Mouse (Mus musculus) thymus, adult 2 months (tissue): Measurements from ENCODE around the gene Stxbp3. TPM values are rescaled to one million over a fixed set of nuclear protein-coding genes. Genes with fewer than 3 reads are reported as not detected.

ENCODE experiments used
- DNase-seq: peaks from one replicate; pipeline ENCODE4 v3.0.0; 2021
- H3K27ac ChIP-seq: fragments of 200-500 bp; 2 replicates; pipeline ENCODE4 v1.5.1; 2012; ENCODE audit warnings: low read length, control low read depth; ENCODE audit not compliant: control insufficient read depth, insufficient read depth
- H3K27me3 ChIP-seq: fragments of 200-500 bp; 2 replicates; pipeline ENCODE4 v1.6.1; 2012; ENCODE audit warnings: mild to moderate bottlenecking, low read length, moderate library complexity, mixed read lengths; ENCODE audit not compliant: control insufficient read depth, insufficient read depth
- H3K36me3 ChIP-seq: fragments of 200-500 bp; 2 replicates; pipeline ENCODE4 v1.6.1; 2012; ENCODE audit warnings: mild to moderate bottlenecking, low read length, moderate library complexity; ENCODE audit not compliant: control insufficient read depth, insufficient read depth
- H3K4me1 ChIP-seq: fragments of 200-500 bp; replicated peaks from 2 replicates; pipeline ENCODE4 v1.6.1; 2012; ENCODE audit warnings: low read length; ENCODE audit not compliant: control insufficient read depth, insufficient read depth
- H3K4me3 ChIP-seq: fragments of 200-500 bp; 2 replicates; pipeline ENCODE4 v1.5.1; 2012; ENCODE audit warnings: mild to moderate bottlenecking, low read length, control low read depth, moderate library complexity; ENCODE audit not compliant: control insufficient read depth, insufficient read depth
- CTCF ChIP-seq: fragments of 200-500 bp; IDR thresholded peaks from 2 replicates; pipeline ENCODE4 v1.5.1; 2012; ENCODE audit warnings: mild to moderate bottlenecking, control low read depth, low read length, moderate library complexity, borderline replicate concordance; ENCODE audit not compliant: control insufficient read depth, poor library complexity, insufficient read depth; ENCODE audit errors: extremely low read depth
- POLR2A ChIP-seq: fragments of 200-500 bp; IDR thresholded peaks from 2 replicates; pipeline ENCODE4 v1.6.1; 2012; ENCODE audit warnings: mild to moderate bottlenecking, low read length, control low read depth, moderate library complexity; ENCODE audit not compliant: control insufficient read depth, poor library complexity, insufficient read depth; ENCODE audit errors: extremely low read depth
- WGBS: fragments of 180-500 bp; shearing (Covaris S2); methylation state at CpG from one replicate; pipeline ENCODE4 v1.1.7; 2018; 5-methylcytosine and 5-hydroxymethylcytosine counted together
- polyA plus RNA-seq: library from polyadenylated mRNA; depleted of rRNA; stranded (reverse); fragments of >200 nt; gene quantifications from 2 replicates; pipeline ENCODE4 v1.2.3, GENCODE M21; 2012; rRNA removed

Gene Stxbp3
- polyA plus RNA-seq, 1 experiment, result 13.2 TPM

GRCm38 (mm10) chr3:108754541-108754940 is 85.8 kb downstream of the Stxbp3 start:
- no peak for TF ChIP-seq POLR2A
- TF ChIP-seq CTCF, result no peak
- H3K4me3 ChIP-seq, result no peak overlapping the region
- 88% methylated on average over 1 of the region's 1 CpGs for WGBS
- no peak overlapping the region for H3K27ac ChIP-seq
- H3K27me3 ChIP-seq, result no peaks in the 10 kb centered on the region
- no peaks in the 10 kb centered on the region for H3K4me1 ChIP-seq
- no peak for DNase-seq
- H3K36me3 ChIP-seq, result no peaks in the 10 kb centered on the region

GRCm38 (mm10) chr3:108751691-108752090 is 88.6 kb downstream of the Stxbp3 start:
- WGBS, result 80% methylated on average over 6 of the region's 6 CpGs
- no peak for DNase-seq
- H3K27ac ChIP-seq, result no peak overlapping the region
- no peaks in the 10 kb centered on the region for H3K27me3 ChIP-seq
- H3K4me3 ChIP-seq, result no peak overlapping the region
- H3K36me3 ChIP-seq, result no peaks in the 10 kb centered on the region
- TF ChIP-seq CTCF, result no peak
- TF ChIP-seq POLR2A, result no peak
- no peaks in the 10 kb centered on the region for H3K4me1 ChIP-seq

- no peaks in the 10 kb centered on the region for H3K27me3 ChIP-seq
- TF ChIP-seq CTCF (no peak), POLR2A (no peak)
- no peak overlapping the region for H3K27ac ChIP-seq
- H3K4me3 ChIP-seq, result no peak overlapping the region
- H3K4me1 ChIP-seq, result no peaks in the 10 kb centered on the region
- WGBS, result 85% methylated on average over 6 of the region's 6 CpGs
- H3K36me3 ChIP-seq, result no peaks in the 10 kb centered on the region
- no peak for DNase-seq
These were observed 89.3 kb downstream of the Stxbp3 start for GRCm38 (mm10) chr3:108751061-108751460.

GRCm38 (mm10) chr3:108744060-108744459 is 96.3 kb downstream of the Stxbp3 start:
- WGBS, result 91% methylated on average over 4 of the region's 4 CpGs
- H3K4me1 ChIP-seq, result no peaks in the 10 kb centered on the region

More at GRCm38 (mm10) chr3:108744060-108744459, 96.3 kb downstream of the Stxbp3 start:
- TF ChIP-seq POLR2A (no peak), CTCF (no peak)
- Histone ChIP-seq H3K4me3 (no peak overlapping the region), H3K27me3 (no peaks in the 10 kb centered on the region), H3K27ac (no peak overlapping the region), H3K36me3 (no peaks in the 10 kb centered on the region)
- no peak for DNase-seq

Other genes with a start within 250 kb of the Stxbp3 start
- 7.8 and 8.3 TPM in 2 replicates for gene Wdr47, start 249.2 kb downstream of the Stxbp3 start, polyA plus RNA-seq
- gene Clcc1, start 186.6 kb downstream of the Stxbp3 start, polyA plus RNA-seq, result 47.5 and 51.0 TPM in 2 replicates
- 6.2 and 7.8 TPM in 2 replicates for gene Gpsm2, start 118.2 kb downstream of the Stxbp3 start, polyA plus RNA-seq
- gene Aknad1, start 100.9 kb downstream of the Stxbp3 start, polyA plus RNA-seq, result 0.05 TPM in 1 of 2 replicates, not detected in the other
- 3.4 and 3.5 TPM in 2 replicates for gene Fndc7, start 49.5 kb upstream of the Stxbp3 start, polyA plus RNA-seq
- 141 and 181 TPM in 2 replicates for gene Prpf38b, start 71.2 kb upstream of the Stxbp3 start, polyA plus RNA-seq
- 0.96 and 1.5 TPM in 2 replicates for gene Henmt1, start 99.3 kb upstream of the Stxbp3 start, polyA plus RNA-seq
- gene Gm9857, start 99.9 kb upstream of the Stxbp3 start, polyA plus RNA-seq, result 2.4 and 3.1 TPM in 2 replicates
- gene Fam102b, start 187.1 kb upstream of the Stxbp3 start, polyA plus RNA-seq, result 6.2 and 6.5 TPM in 2 replicates
- gene Slc25a54, start 239.9 kb upstream of the Stxbp3 start, polyA plus RNA-seq, result not detected in 2 replicates